Mouse (Mus musculus) CD4-positive, CD25-positive, alpha-beta regulatory T cell (primary cell): Measurements from ENCODE around the gene Gm8362. TPM values are rescaled to one million over a fixed set of nuclear protein-coding genes. Genes with fewer than 3 reads are reported as not detected.

Experiments used
- polyA plus RNA-seq: library from polyadenylated mRNA; unstranded; fragments of 100-300 nt; shearing (Covaris generic); gene quantifications from one replicate; pipeline ENCODE4 v1.2.1, GENCODE M21; 2017

The Gm8362 gene
- polyA plus RNA-seq = not detected

GRCm38 (mm10) chr14:6774311-6774710 is at the start of gene Gm8362:
Gene Gm8362, minus strand, starts transcription at chr14:6774411.

GRCm38 (mm10) chr14:6742232-6742631 is 32.0 kb downstream of the Gm8362 start, which contains the start of gene Gm3636:
Gene Gm3636, minus strand, starts transcription at chr14:6742332.

DNA sequence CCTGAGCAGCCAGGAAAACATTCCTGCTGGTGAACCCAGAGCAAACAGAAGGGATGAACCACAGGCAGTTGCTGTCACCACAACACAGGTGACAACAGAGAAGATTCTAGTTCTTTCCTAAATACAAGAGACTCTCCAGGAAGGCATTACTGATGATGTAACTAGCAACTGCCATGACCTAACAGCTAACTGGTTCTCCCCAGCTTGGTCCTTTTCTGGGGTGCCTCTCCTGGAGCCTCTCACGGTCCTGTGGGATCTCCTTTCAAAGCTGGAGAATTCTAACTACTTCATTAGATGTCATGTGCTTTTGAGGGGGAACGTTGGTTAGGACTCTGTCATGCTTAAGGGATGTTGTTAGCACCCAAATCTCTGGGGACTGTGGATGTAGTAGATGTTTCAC is 54.1 kb downstream of the Gm8362 start, which contains the start of gene Gm8050:
Gene Gm8050 (minus strand): TSS at position 101 of the 400 bp plus-strand sequence.

Other genes with a start within 250 kb of the Gm8362 start
- not detected for gene Gm8356, start 237.1 kb downstream of the Gm8362 start, polyA plus RNA-seq
- gene Gm3629, start 183.8 kb downstream of the Gm8362 start, polyA plus RNA-seq = not detected
- not detected for gene Gm3460, start 152.0 kb downstream of the Gm8362 start, polyA plus RNA-seq
- not detected for gene Gm10251, start 90.2 kb downstream of the Gm8362 start, polyA plus RNA-seq
- gene Gm8050, start 54.2 kb downstream of the Gm8362 start, polyA plus RNA-seq = not detected
- 12.7 TPM for gene Gm3636, start 32.1 kb downstream of the Gm8362 start, polyA plus RNA-seq
- not detected for gene Gm3642, start 65.9 kb upstream of the Gm8362 start, polyA plus RNA-seq
- 5.1 TPM for gene Gm3667, start 115.6 kb upstream of the Gm8362 start, polyA plus RNA-seq
- not detected for gene Gm6356, start 199.4 kb upstream of the Gm8362 start, polyA plus RNA-seq